Mouse (Mus musculus): ENCODE results near the gene Fbll1.
A peak's percentile ranks its signal among the peaks of the same experiment; 100 is the strongest.

Fbll1 gene

GRCm38 (mm10) chr11:35782444-35782843, 16.2 kb downstream of the Fbll1 start:
- DNase-seq: no peak

GRCm38 (mm10) chr11:35780336-35780735, 18.3 kb downstream of the Fbll1 start:
- no peak for DNase-seq

GRCm38 (mm10) chr11:35776452-35776851, 22.2 kb downstream of the Fbll1 start:
- DNase-seq: no peak

- DNase-seq: peak; percentile 53
Measured at GRCm38 (mm10) chr11:35775606-35776005, 23.1 kb downstream of the Fbll1 start.

GRCm38 (mm10) chr11:35770741-35771504, 27.8 kb downstream of the Fbll1 start:
- DNase-seq: peak; percentile 58

- DNase-seq: no peak
Measured at GRCm38 (mm10) chr11:35769746-35770437, 28.8 kb downstream of the Fbll1 start.

- peak; percentile 99 for DNase-seq
Measured at GRCm38 (mm10) chr11:35769188-35769745, 29.4 kb downstream of the Fbll1 start, which contains the start of gene Pank3. Gene Pank3 (plus strand): TSS chr11:35769484.

GRCm38 (mm10) chr11:35766845-35767244, 31.8 kb downstream of the Fbll1 start:
- no peak for DNase-seq

GRCm38 (mm10) chr11:35760627-35761003, 38.1 kb downstream of the Fbll1 start:
- DNase-seq: no peak

- DNase-seq: no peak
Measured at GRCm38 (mm10) chr11:35760001-35760626, 38.6 kb downstream of the Fbll1 start.

- no peak for DNase-seq
Measured at GRCm38 (mm10) chr11:35756411-35757303, 42.0 kb downstream of the Fbll1 start.

- no peak for DNase-seq
Measured at GRCm38 (mm10) chr11:35755546-35755945, 43.1 kb downstream of the Fbll1 start.

GRCm38 (mm10) chr11:35754906-35755418, 43.7 kb downstream of the Fbll1 start:
- DNase-seq: no peak

- peak; percentile 86 for DNase-seq
Measured at GRCm38 (mm10) chr11:35750578-35750977, 48.1 kb downstream of the Fbll1 start.

Data from kidney, adult 9 months (tissue).